Comparison of ENCODE assay signal across 8 mouse cellular contexts in genomic region chr5:140735297-140735696, GRCm38 (mm10). TPM values are rescaled to one million over a fixed set of nuclear protein-coding genes. Genes with fewer than 3 reads are reported as not detected.
DNase-seq lines count a peak whose midpoint lies in the region; ATAC-seq lines count a peak whose summit lies in the region.

No protein-coding gene starts in this region.

- intact Hi-C loops in left cerebral cortex, postnatal 10 days (cut with DNase I), result no loop called here

- H3K27me3 ChIP-seq in forebrain, embryonic 15.5 days, result peaks cover 18% of the 10 kb centered on the region
- no peaks in the 10 kb centered on the region for H3K27me3 ChIP-seq in splenic B cell, adult 2 months (ENCODE audit: control insufficient read depth, insufficient read depth, low read length, poor library complexity, severe bottlenecking)

- WGBS in forebrain, embryonic 15.5 days, result 2% methylated on average over 22 of the region's 22 CpGs

- H3K4me2 ChIP-seq in forebrain, embryonic 15.5 days (replicated peaks), result peak overlapping the region; percentile 52

- H3K4me3 ChIP-seq in forebrain, embryonic 15.5 days, result peak overlapping the region; percentile 31

- H3K9me3 ChIP-seq in forebrain, embryonic 15.5 days, result no peaks in the 10 kb centered on the region

- DNase-seq in adrenal gland, postnatal 10 days, result peak; percentile 39
- DNase-seq in adrenal gland, postnatal 4 days (ENCODE audit: low spot score in 2 of 2), result no peak
- peak; percentile 56 for DNase-seq in Muller cell, postnatal 12 days (ENCODE audit: inconsistent ontology term)
- peak; percentile 55 for DNase-seq in kidney, postnatal 10 days
- DNase-seq in splenic B cell, adult 2 months (ENCODE audit: low read depth, low spot score), result peak; percentile 92
- DNase-seq in left cerebral cortex, postnatal 10 days (ENCODE audit: extremely low spot score in 1 of 2, low spot score in 2 of 2), result no peak

- H3K4me1 ChIP-seq in forebrain, embryonic 15.5 days, result peaks cover 7% of the 10 kb centered on the region

- H3K27ac ChIP-seq in forebrain, embryonic 15.5 days (replicated peaks), result no peak overlapping the region

- peak; percentile 41; the same call in 1 of the 2 replicates for ATAC-seq in forebrain, embryonic 15.5 days (replicated peaks)
- peak; percentile 38 for ATAC-seq in megakaryocyte, adult 5-6 weeks (ENCODE audit: poor library complexity, severe bottlenecking)

- no peaks in the 10 kb centered on the region for H3K36me3 ChIP-seq in forebrain, embryonic 15.5 days
- no peaks in the 10 kb centered on the region for H3K36me3 ChIP-seq in splenic B cell, adult 2 months (ENCODE audit: control insufficient read depth, insufficient read depth, low read length, poor library complexity, severe bottlenecking)

- 0 out of 2 replicates have a peak overlapping the region, but pooled peaks have one; percentile 6 for H3K9ac ChIP-seq in forebrain, embryonic 15.5 days (replicated peaks)

RNA-seq across cellular contexts. Expression of gene Amz1, which starts 11.4 kb away (rescaled TPM):
- 1 to 10 TPM in 1 of 2 experiments, under 1 TPM in 1; 0.54 to 1.5 TPM for total RNA-seq in adrenal gland, postnatal 10 days (2021)
- total RNA-seq in adrenal gland, postnatal 4 days (2021), result 1 to 10 TPM; 1.2 to 1.5 TPM
- 4.4 and 5.3 TPM in 2 replicates for polyA plus RNA-seq in forebrain, embryonic 15.5 days (2015; fragmentation: Nextera tagmentation; extraction: Ambion mirVana)
- total RNA-seq in megakaryocyte, adult 5-6 weeks (2015), result 2.5 and 4.4 TPM in 2 replicates
- 3.0 and 4.4 TPM in 2 replicates for total RNA-seq in megakaryocyte, adult 5-6 weeks (2017)
- total RNA-seq in left cerebral cortex, postnatal 10 days (2021), result 10 to 100 TPM; 24.0 to 25.3 TPM

RNA-seq across cellular contexts. Expression of gene Brat1, which starts 30.5 kb away (rescaled TPM):
- 10 to 100 TPM; 15.4 to 17.0 TPM for total RNA-seq in adrenal gland, postnatal 10 days (2021)
- total RNA-seq in adrenal gland, postnatal 4 days (2021), result 10 to 100 TPM; 23.9 to 24.2 TPM
- polyA plus RNA-seq in forebrain, embryonic 15.5 days (2015; fragmentation: Nextera tagmentation; extraction: Ambion mirVana), result 26.3 and 28.2 TPM in 2 replicates
- 6.4 and 6.8 TPM in 2 replicates for total RNA-seq in megakaryocyte, adult 5-6 weeks (2015)
- total RNA-seq in megakaryocyte, adult 5-6 weeks (2017), result 7.8 and 11.1 TPM in 2 replicates
- total RNA-seq in left cerebral cortex, postnatal 10 days (2021), result 10 to 100 TPM; 26.5 to 28.8 TPM

RNA-seq across cellular contexts. Expression of gene Iqce, which starts 33.1 kb away (rescaled TPM):
- total RNA-seq in adrenal gland, postnatal 10 days (2021), result 10 to 100 TPM; 18.9 to 23.6 TPM
- total RNA-seq in adrenal gland, postnatal 4 days (2021), result 10 to 100 TPM; 40.3 to 41.3 TPM
- polyA plus RNA-seq in forebrain, embryonic 15.5 days (2015; fragmentation: Nextera tagmentation; extraction: Ambion mirVana), result 22.2 and 25.1 TPM in 2 replicates
- total RNA-seq in megakaryocyte, adult 5-6 weeks (2015), result 5.1 and 10.1 TPM in 2 replicates
- 4.7 and 7.2 TPM in 2 replicates for total RNA-seq in megakaryocyte, adult 5-6 weeks (2017)
- total RNA-seq in left cerebral cortex, postnatal 10 days (2021), result 10 to 100 TPM; 50.8 to 60.9 TPM

Comparison
In these comparisons a context has a peak if more than half of its experiments do, and no peak if none do; other contexts are left out.
1. DNase-seq: peak in adrenal gland, postnatal 10 days (single experiment), Muller cell, postnatal 12 days (single experiment), kidney, postnatal 10 days (single experiment) and splenic B cell, adult 2 months (single experiment); none in adrenal gland, postnatal 4 days (0 of 2) and left cerebral cortex, postnatal 10 days (0 of 2).
2. RNA of gene Amz1, which starts 11.4 kb away (total RNA-seq): 24.0 to 25.3 TPM in left cerebral cortex, postnatal 10 days; 2.5 to 4.4 TPM in megakaryocyte, adult 5-6 weeks, 1.2 to 1.5 TPM in adrenal gland, postnatal 4 days and 0.54 to 1.5 TPM in adrenal gland, postnatal 10 days; every median in the first group is over 4 times any median in the second.